13 mouse cellular contexts compared by ENCODE assay signal in genomic region chr12:79663893-79664574, GRCm38 (mm10).
DNase-seq lines count a peak whose midpoint lies in the region; ATAC-seq lines count a peak whose summit lies in the region.
"Had no signal": no experiment of that assay in that cellular context is flagged by ENCODE, and none has a peak within 500 bp of the region (broad histone marks: within the 10 kb centered on the region; RNA-seq: fewer than 3 reads in every experiment).

No protein-coding gene starts in this region.

- H3K4me1 ChIP-seq in kidney, embryonic 15.5 days, result peaks cover 47% of the 10 kb centered on the region

- peak overlapping the region; percentile 91 for H3K27ac ChIP-seq in kidney, embryonic 15.5 days
- H3K27ac ChIP-seq: left cerebral cortex, adult 2 months; midbrain, embryonic 15.5 days had no signal

- peak; percentile 47; the same call in 1 of the 2 replicates for ATAC-seq in kidney, embryonic 15.5 days (replicated peaks; ENCODE audit: low FRiP score)
- peak; percentile 22 to 48; a peak in 3 of 4 replicates for ATAC-seq in hematopoietic stem cell, adult 5-6 weeks (replicated peaks in 1 of 2; ENCODE audit: insufficient read depth in 1 of 2, low FRiP score in 2 of 2, low TSS enrichment in 1 of 2, low read depth in 1 of 2, poor library complexity in 2 of 2, severe bottlenecking in 2 of 2)
- ATAC-seq: midbrain, embryonic 15.5 days had no signal

- H3K4me2 ChIP-seq in kidney, embryonic 15.5 days, result no peak overlapping the region
- H3K4me2 ChIP-seq: midbrain, embryonic 15.5 days had no signal

- no peak overlapping the region for H3K4me3 ChIP-seq in kidney, embryonic 15.5 days (replicated peaks)
- H3K4me3 ChIP-seq: left cerebral cortex, adult 2 months; midbrain, embryonic 15.5 days had no signal

- peak; percentile 64 to 82 for DNase-seq in adrenal gland, adult (ENCODE audit: inconsistent age in 2 of 2, low spot score in 1 of 2)
- no peak for DNase-seq in adrenal gland, postnatal 10 days
- no peak for DNase-seq in kidney, adult 8-10 months
- DNase-seq in mesoderm, embryonic 11.5 days (ENCODE audit: low read depth, low spot score), result peak; percentile 55
- no peak for DNase-seq in cerebellum, adult 11 months
- no peak for DNase-seq in right cerebral cortex, postnatal 25 days
- DNase-seq: cerebellum, adult 18-20 months; heart, postnatal 36 days; right cerebral cortex, postnatal 4 days had no signal

- H3K9me3 ChIP-seq in kidney, embryonic 15.5 days (replicated peaks), result no peaks in the 10 kb centered on the region
- H3K9me3 ChIP-seq: midbrain, embryonic 15.5 days had no signal

- 17% methylated on average over 7 of the region's 7 CpGs for WGBS in kidney, embryonic 15.5 days

- H3K27me3 ChIP-seq in kidney, embryonic 15.5 days, result no peaks in the 10 kb centered on the region
- H3K27me3 ChIP-seq: midbrain, embryonic 15.5 days had no signal

- H3K9ac ChIP-seq in kidney, embryonic 15.5 days, result no peak overlapping the region
- H3K9ac ChIP-seq: midbrain, embryonic 15.5 days had no signal

- H3K36me3 ChIP-seq in kidney, embryonic 15.5 days, result no peaks in the 10 kb centered on the region
- H3K36me3 ChIP-seq: midbrain, embryonic 15.5 days had no signal

Comparison
In these comparisons a context has a peak if more than half of its experiments do, and no peak if none do; other contexts are left out.
1. DNase-seq: peak in adrenal gland, adult (2 of 2) and mesoderm, embryonic 11.5 days (single experiment); none in adrenal gland, postnatal 10 days (single experiment), kidney, adult 8-10 months (0 of 2), cerebellum, adult 11 months (single experiment) and right cerebral cortex, postnatal 25 days (single experiment).